Mouse (Mus musculus) erythroblast, adult 5-6 weeks (primary cell): Measurements from ENCODE around the gene Stk39. TPM values are rescaled to one million over a fixed set of nuclear protein-coding genes. Genes with fewer than 3 reads are reported as not detected.

Source experiments
- ATAC-seq: replicated peaks from 2 replicates; pipeline ENCODE4 v1.8.0; 2016; ENCODE audit warnings: moderate number of reproducible peaks, mild to moderate bottlenecking, moderate TSS enrichment, inconsistent platforms; ENCODE audit not compliant: poor library complexity, low FRiP score, severe bottlenecking
- total RNA-seq, 2 experiments: library from RNA; stranded (forward) in 1 of 2; stranded (reverse) in 1 of 2; fragments of 150-400 nt in 1 of 2; fragments of 200-764, 138-1000 nt in 1 of 2; gene quantifications; 2 replicates each; pipeline versions ENCODE4 v1.2.3 to v1.2.4; 2015 to 2017; ENCODE audit warnings: low replicate concordance in 2 of 2

The Stk39 gene
- total RNA-seq, 2 experiments from 2014 or later: 1.0 TPM; not detected in 1

DNA sequence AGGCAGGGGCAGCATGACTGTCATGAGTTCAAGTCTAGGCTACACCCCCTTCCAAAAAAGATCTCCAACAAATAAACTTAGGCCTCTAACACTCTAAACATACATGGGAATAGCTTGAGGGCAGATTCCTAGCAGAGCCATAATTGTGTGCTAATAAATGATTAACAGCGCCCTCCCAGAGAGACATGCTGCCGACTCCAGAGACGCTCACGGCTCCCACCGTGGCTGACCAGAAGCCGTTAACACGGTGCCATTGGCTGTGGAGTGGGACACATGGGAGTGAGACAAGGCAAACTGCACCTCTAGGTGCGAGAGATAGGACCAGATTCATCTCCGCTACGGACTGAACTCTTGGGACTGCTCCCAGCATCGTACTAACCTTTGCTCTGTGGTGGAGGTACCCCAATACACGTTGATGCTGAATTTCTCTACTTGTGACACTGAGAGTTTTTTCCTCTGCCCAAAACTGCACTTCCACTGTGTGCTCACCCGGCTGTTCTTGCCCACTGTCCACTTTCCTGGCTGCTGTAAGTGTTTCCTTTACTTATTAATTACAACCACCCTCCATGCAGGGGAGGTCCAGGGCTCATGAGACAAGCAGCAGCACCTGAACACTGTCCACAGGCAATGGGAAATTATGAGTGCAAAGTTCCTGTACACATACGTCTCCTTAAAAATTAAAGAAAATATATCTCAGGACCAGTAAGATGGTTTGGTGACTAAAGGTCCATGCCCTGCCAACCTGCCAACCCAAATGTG is 84.1 kb downstream of the Stk39 start:
- no peak for ATAC-seq

DNA sequence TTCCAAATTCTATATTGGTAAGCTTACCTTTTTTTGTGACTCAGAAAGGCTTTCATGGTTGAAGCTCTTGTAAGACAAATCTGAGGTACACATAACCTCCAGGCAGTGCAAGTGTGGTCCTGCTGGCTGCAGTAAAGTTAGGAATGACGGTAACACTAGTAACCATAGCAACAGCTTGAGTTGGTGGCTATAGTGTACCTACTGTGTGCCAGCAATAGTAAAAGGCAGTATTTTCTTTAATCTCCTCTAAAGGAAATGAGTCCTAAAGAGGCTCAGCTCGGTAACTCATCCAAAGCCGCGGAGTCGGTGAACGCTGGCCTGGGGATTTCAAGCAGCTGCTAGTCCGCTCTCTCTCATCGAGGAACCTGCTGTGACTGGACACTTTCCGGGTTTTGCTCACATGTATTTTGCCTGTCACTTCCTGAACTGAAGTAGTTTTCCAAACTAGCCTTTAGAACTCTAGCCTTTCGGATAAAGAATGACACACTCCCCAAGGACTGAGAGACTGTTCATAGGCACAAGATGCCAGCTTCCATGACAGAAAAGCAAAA is 85.7 kb downstream of the Stk39 start:
- no peak for ATAC-seq

DNA sequence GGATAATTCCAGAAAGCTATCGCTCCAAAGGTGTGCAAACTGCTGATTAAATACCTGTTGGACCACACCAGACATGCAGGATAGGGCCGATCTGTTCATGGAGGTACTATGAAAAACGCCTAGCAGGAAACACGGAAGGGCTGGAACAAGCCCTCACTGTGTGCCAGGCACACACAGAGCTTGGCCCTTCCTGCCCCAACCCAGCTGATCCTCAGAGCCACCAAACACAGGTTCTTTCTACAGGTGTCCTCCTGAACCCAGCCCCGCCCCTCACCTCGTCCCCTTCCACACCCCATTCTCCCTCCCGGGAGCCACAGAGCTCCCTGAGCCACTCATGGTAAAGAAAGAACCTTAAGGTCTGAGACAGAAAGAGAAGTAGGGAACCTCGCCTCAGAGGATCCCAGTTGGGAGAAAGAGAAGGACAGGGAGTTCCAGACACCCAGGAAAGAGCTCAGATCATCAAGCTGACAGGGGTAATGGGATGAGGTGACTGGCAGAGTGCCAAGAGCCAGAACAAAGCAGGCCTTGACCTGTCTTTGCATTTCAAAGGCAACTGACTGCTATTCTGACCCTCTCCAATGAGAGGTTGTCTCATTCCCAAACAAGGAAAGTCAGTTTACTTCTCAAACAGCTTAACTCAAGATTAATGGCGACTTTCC is 86.3 kb downstream of the Stk39 start:
- ATAC-seq: no peak

DNA sequence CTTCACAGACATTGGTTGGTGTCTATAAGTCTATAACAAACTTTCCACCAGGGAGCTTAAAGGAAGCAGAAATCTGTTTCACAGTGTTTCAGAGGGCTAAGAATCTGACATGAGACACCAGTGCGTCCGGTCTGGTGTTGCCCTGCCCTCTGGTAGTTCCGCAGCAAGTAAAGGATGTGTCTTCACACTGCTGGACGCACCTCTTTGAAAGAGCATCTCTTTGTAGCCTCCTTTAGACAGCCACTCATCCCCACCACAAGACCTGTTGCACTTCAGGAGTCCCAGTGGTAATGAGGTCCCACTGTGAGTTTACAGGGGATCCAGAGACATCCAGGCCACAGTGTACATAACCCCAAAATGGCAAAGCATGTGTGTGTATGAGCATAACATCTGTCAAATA is 88.1 kb downstream of the Stk39 start:
- ATAC-seq: no peak

- no peak for ATAC-seq
Observed at GRCm38 (mm10) chr2:68382394-68383059, 89.5 kb downstream of the Stk39 start.

DNA sequence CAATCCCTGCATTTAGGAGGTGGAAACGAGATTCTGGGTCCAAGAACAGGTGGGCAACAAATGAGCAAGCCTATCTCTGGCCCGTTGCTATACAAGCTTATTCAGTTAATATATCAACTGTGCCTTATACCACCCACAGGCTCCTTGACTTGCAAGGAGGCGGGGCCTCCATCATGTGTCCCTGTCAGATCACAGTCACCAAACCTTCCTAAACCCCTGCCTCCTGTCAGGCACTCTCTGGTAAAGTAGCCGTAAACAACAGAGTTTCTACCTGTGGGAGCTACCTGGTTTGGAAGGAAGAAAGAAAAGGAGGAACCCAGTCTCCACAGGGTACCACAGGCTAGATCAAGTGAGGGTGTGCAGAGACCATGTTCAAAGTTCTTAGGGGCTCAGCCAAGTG is 90.2 kb downstream of the Stk39 start:
- ATAC-seq: no peak

DNA sequence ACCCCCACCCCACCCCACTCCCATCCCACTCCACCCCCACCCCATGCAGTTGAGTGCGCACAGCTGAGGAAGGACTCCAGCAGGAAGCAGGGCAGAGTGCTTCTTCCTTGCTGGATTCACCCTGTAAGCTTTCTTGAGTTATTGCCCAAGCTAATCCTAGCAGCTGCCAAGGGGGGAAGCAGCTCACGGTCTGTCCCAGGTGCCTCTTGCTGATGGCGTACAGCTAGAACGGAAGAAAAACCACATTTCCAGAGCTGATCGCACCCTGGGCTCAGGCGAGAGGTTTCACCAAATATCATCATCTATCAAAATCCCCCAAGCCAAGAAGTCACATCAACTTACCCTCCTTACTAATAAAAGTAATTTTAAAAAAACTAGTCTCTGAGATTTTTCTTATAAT is 90.9 kb downstream of the Stk39 start:
- no peak for ATAC-seq

- no peak for ATAC-seq
Observed at GRCm38 (mm10) chr2:68379631-68380030, 92.4 kb downstream of the Stk39 start.

GRCm38 (mm10) chr2:68378319-68378718 is 93.7 kb downstream of the Stk39 start:
- ATAC-seq: no peak

DNA sequence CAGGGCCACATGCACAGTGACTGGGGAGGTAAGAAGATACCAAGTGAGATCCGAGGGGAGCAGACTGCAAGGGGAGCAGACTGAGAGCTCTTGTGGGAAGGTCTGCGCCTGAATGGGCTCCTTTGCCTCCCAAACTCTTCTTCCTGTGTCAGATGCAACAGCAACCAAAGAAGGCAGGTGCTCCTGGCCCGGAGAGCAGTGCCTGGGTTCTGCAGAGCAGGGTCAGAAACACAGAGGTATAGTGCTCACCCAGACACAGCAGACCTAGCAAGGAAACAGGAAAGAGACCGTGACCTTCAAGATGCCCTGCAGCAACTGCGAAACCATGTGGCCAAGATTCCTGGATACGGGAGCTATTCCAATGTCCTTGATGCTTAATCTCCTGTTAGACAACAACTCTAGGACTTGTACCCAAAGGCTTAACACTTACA is 94.8 kb downstream of the Stk39 start:
- no peak for ATAC-seq

GRCm38 (mm10) chr2:68376660-68377059 is 95.4 kb downstream of the Stk39 start:
- no peak for ATAC-seq

- no peak for ATAC-seq
Observed at GRCm38 (mm10) chr2:68374202-68374601, 97.9 kb downstream of the Stk39 start.

DNA sequence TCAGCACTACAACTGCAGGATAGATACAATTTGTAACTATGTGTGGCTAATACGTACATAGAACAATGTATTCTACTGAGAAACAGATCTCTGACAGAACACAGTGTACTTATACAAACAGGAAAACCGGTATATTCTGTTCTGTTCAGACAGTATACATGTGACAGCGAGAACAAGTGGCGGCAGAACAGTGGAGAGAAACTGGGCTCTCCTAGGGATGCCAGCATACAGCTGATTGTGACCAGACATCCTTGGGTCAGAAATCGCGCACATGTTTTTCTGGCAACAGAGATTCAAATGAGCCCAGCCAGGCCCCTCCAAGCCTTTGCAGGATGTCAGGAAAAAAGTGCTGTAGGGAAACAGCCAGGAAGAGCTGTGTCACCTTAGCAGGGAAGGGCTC is 100.2 kb downstream of the Stk39 start:
- ATAC-seq: no peak

GRCm38 (mm10) chr2:68370326-68370725 is 101.7 kb downstream of the Stk39 start:
- ATAC-seq: no peak

DNA sequence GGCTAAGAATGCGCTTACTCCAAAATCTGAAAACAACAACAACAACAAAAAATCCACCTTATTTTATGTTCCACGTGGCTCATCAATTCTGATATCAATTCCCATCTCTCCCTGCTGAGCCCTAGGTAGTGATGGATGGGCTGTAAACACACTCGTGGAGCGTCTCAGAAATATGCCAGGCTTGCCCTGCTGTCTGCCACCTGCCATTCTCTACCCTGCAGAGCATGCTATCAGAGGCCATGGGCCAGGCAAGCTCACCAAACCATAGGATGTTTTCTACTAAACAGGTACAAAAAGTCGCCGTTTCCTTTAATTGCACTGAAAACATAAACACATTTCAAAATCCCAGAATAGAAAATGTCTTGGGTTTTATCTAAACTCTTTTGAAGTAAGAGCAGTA is 103.0 kb downstream of the Stk39 start:
- no peak for ATAC-seq

- no peak for ATAC-seq
Observed at GRCm38 (mm10) chr2:68367944-68368343, 104.1 kb downstream of the Stk39 start.

DNA sequence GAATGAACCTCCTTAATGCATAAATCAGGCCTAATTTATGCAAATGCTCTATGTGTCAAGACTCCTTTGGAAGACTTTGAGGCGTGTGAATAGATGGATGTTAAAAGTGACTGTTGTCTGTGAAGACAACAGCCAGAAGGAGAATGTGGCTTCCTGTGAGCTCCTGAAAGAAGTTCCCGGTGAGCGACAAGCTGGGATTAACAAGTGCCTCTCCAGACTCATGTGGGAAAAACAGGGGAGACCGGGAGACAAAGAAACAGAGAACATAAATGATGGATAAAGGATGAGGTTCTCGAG is 105.2 kb downstream of the Stk39 start:
- ATAC-seq: no peak

DNA sequence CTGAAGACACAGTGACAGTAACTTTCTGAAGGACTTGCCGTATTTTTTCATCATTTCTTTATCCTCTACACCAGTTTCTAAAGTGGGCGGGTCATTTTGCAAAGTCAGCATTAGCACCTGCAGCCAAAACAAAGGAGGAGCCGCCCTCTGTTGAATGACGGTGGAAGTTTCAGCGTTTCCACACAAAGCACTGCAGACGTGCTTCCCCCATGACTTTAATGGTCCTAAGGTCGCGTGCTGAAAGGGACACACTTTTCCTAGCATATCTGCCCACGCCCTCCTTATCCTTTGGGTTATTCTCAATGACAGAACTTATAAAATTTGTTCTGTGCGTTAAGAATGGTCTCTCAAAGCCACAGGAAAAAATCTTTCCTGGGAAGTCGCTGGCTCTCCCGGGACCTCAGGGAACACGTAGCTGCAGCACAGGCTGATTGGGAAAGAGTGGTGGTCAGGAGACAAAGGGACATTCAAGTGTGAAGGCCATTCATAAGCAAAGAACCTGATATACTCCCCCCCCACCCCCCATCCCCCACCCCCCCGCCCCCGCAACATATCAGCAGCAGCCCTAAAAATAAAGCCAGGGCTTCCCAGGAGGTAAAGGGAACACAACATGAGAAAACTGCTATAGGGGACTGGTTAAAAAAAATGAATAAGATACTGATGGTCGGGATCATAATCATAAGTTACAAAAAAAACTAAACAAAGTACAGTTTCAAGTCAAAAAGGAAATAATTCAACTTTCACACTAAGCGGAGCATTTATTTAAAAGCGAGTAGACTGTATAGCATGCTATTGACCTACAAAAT is 105.8 kb downstream of the Stk39 start:
- no peak for ATAC-seq

DNA sequence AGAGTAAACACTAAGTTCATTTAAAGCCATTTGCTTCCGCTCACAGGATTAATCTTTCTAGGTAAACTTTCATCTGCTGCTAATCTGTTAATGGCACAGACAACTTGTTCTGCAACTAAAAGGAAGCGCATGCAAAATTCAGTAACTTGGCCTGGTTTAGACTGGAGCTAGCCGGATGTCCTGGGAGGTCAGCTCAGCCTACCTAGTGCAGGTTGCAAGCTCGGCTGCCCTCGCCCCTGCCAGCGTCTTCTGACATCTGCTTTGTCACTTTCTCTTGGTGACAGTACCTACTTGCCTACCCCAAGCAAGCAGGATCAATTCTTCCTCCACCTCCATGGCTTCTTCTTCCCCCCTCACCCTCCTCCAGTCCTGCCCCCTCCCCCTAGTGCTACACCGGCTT is 106.6 kb downstream of the Stk39 start:
- no peak for ATAC-seq
